Mouse (Mus musculus) bone marrow macrophage, adult 2 months (primary cell): Measurements from ENCODE around the gene Ikzf1.

Experiments
- CTCF ChIP-seq: IDR thresholded peaks from 2 replicates; pipeline ENCODE4 v1.5.1; 2012; ENCODE audit warnings: low read depth, mild to moderate bottlenecking, low read length, moderate library complexity
- POLR2A ChIP-seq: IDR thresholded peaks from 2 replicates; pipeline ENCODE4 v1.6.1; 2012; ENCODE audit warnings: mild to moderate bottlenecking, low read depth, low read length, borderline replicate concordance

GRCm38 (mm10) chr11:11778345-11778744 lies 93.5 kb downstream of the Ikzf1 start:
- no peak for TF ChIP-seq POLR2A
- no peak for TF ChIP-seq CTCF
